ENCODE assay signal across 9 mouse cellular contexts in the genomic region with DNA sequence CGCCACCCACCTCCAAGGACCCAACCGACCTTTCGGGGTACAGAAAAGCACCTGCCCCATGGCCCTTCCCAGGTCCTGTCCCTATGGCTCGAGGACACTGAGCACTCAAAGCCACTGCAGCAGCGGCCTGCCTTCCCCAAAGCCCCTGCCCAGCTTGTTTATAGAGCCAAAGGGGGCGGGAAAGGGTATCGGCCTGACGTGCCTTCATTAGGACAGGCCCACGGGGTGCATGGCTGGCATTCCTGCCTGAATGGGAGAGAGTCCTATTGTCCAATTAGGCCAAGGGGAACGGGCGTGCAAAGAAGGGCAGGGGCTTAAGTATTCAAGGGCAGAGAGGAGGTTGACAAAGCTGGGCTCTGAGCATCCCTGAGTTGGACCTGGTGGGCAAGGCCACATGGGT. TPM values are rescaled to one million over a fixed set of nuclear protein-coding genes. Genes with fewer than 3 reads are reported as not detected.
DNase-seq lines count a peak whose midpoint lies in the region; ATAC-seq and TF ChIP-seq lines count a peak whose summit lies in the region.
"Had no signal": no experiment of that assay in that cellular context is flagged by ENCODE, and none has a peak within 500 bp of the region (broad histone marks: within the 10 kb centered on the region; RNA-seq: fewer than 3 reads in every experiment).

No protein-coding gene starts in this region.

- TF ChIP-seq EP300 in lung, postnatal 0 days (IDR thresholded peaks at IDR 0.05), result no peak

- ATAC-seq in lung, postnatal 0 days, result no peak
- ATAC-seq in intestine, embryonic 16.5 days, result no peak
- ATAC-seq in stomach, embryonic 15.5 days (ENCODE audit: insufficient read depth, low FRiP score, low read depth), result no peak

- no peak for TF ChIP-seq CTCF in gastrocnemius, adult 2 months (IDR thresholded peaks at IDR 0.05)
- no peak for TF ChIP-seq CTCF in lung, postnatal 0 days (IDR thresholded peaks at IDR 0.05)

- 64% methylated on average over 11 of the region's 11 CpGs for WGBS in lung, postnatal 0 days
- 77% methylated on average over 11 of the region's 11 CpGs for WGBS in intestine, embryonic 16.5 days
- WGBS in stomach, embryonic 15.5 days, result 72% methylated on average over 11 of the region's 11 CpGs

- H3K4me2 ChIP-seq in lung, postnatal 0 days (replicated peaks; ENCODE audit: low read depth, low read length), result peak overlapping the region; percentile 45
- no peak overlapping the region for H3K4me2 ChIP-seq in intestine, embryonic 16.5 days (ENCODE audit: low read depth, low read length)
- H3K4me2 ChIP-seq in stomach, embryonic 15.5 days, result no peak overlapping the region

- H3K9ac ChIP-seq in lung, postnatal 0 days (replicated peaks; ENCODE audit: low read depth), result no peak overlapping the region
- H3K9ac ChIP-seq in intestine, embryonic 16.5 days (ENCODE audit: low read depth, low read length), result peak overlapping the region; percentile 19; the same call in 1 of the 2 replicates
- no peak overlapping the region for H3K9ac ChIP-seq in stomach, embryonic 15.5 days

- H3K27ac ChIP-seq in gastrocnemius, adult 2 months, result peak overlapping the region; percentile 92
- peak overlapping the region; percentile 80; the same call in 1 of the 2 replicates for H3K27ac ChIP-seq in lung, postnatal 0 days (ENCODE audit: low read length)
- H3K27ac ChIP-seq in intestine, embryonic 16.5 days (ENCODE audit: low read length), result no peak overlapping the region; the same call in 1 of the 2 replicates
- H3K27ac ChIP-seq in stomach, embryonic 15.5 days, result peak overlapping the region; percentile 76

- no peaks in the 10 kb centered on the region for H3K27me3 ChIP-seq in lung, postnatal 0 days (replicated peaks; ENCODE audit: insufficient read depth, low read length)
- no peaks in the 10 kb centered on the region for H3K27me3 ChIP-seq in intestine, embryonic 16.5 days (replicated peaks; ENCODE audit: control insufficient read depth, insufficient read depth, low read length)
- H3K27me3 ChIP-seq in stomach, embryonic 15.5 days (replicated peaks), result no peaks in the 10 kb centered on the region

- peaks cover 9% of the 10 kb centered on the region; the same call in 1 of the 2 replicates for H3K36me3 ChIP-seq in lung, postnatal 0 days (ENCODE audit: insufficient read depth, low read length)
- H3K36me3 ChIP-seq in intestine, embryonic 16.5 days (ENCODE audit: control insufficient read depth, insufficient read depth, low read length), result peaks cover 22% of the 10 kb centered on the region
- peaks cover 37% of the 10 kb centered on the region for H3K36me3 ChIP-seq in stomach, embryonic 15.5 days

- no peaks in the 10 kb centered on the region for H3K9me3 ChIP-seq in lung, postnatal 0 days (ENCODE audit: low read length)
- no peaks in the 10 kb centered on the region for H3K9me3 ChIP-seq in intestine, embryonic 16.5 days (ENCODE audit: control insufficient read depth, low read length)
- no peaks in the 10 kb centered on the region for H3K9me3 ChIP-seq in stomach, embryonic 15.5 days

- peaks cover 31% of the 10 kb centered on the region; the same call in 1 of the 2 replicates for H3K4me1 ChIP-seq in lung, postnatal 0 days (ENCODE audit: insufficient read depth, low read depth, low read length)
- peaks cover 46% of the 10 kb centered on the region for H3K4me1 ChIP-seq in intestine, embryonic 16.5 days (ENCODE audit: control insufficient read depth, insufficient read depth, low read length)
- peaks cover 54% of the 10 kb centered on the region for H3K4me1 ChIP-seq in stomach, embryonic 15.5 days

- DNase-seq in gastrocnemius, adult 2 months, result no peak
- no peak for DNase-seq in gastrocnemius, postnatal 14 days
- no peak for DNase-seq in lung, postnatal 0 days (ENCODE audit: low spot score)
- no peak for DNase-seq in lung, postnatal 10 days
- no peak for DNase-seq in thymus, postnatal 36 days
- DNase-seq in kidney, postnatal 25 days, result no peak

- intact Hi-C loops in gastrocnemius, adult 2 months (cut with DNase I), result no loop called here
- intact Hi-C loops in gastrocnemius, postnatal 14 days (cut with DNase I; ENCODE audit: low total_unique reads), result no loop called here

- peak overlapping the region; percentile 91 for H3K4me3 ChIP-seq in gastrocnemius, adult 2 months
- H3K4me3 ChIP-seq in lung, postnatal 0 days (ENCODE audit: low read depth, low read length), result no peak overlapping the region
- H3K4me3 ChIP-seq in intestine, embryonic 16.5 days (ENCODE audit: low read length), result no peak overlapping the region
- no peak overlapping the region for H3K4me3 ChIP-seq in stomach, embryonic 15.5 days (replicated peaks)

RNA-seq across cellular contexts. Expression of gene Caskin2, which starts 5.5 kb away (rescaled TPM):
- total RNA-seq in gastrocnemius, adult 2 months (2021), result 10 to 100 TPM; 14.5 to 19.2 TPM
- total RNA-seq in gastrocnemius, postnatal 14 days (2021), result 10 to 100 TPM; 18.4 to 20.1 TPM
- 17.5 and 17.9 TPM in 2 replicates for polyA plus RNA-seq in lung, postnatal 0 days (2015; fragmentation: Nextera tagmentation; extraction: Ambion mirVana)
- 11.2 and 11.7 TPM in 2 replicates for polyA plus RNA-seq in intestine, embryonic 16.5 days (2015; fragmentation: Nextera tagmentation; extraction: Ambion mirVana)
- polyA plus RNA-seq in stomach, embryonic 15.5 days (2015; fragmentation: Nextera tagmentation; extraction: Ambion mirVana), result 11.7 and 13.1 TPM in 2 replicates

RNA-seq across cellular contexts. Expression of gene Tsen54, which starts 6.6 kb away (rescaled TPM):
- 1 to 10 TPM; 6.2 to 6.9 TPM for total RNA-seq in gastrocnemius, adult 2 months (2021)
- total RNA-seq in gastrocnemius, postnatal 14 days (2021), result 1 to 10 TPM; 5.8 to 7.8 TPM
- 18.2 and 19.9 TPM in 2 replicates for polyA plus RNA-seq in lung, postnatal 0 days (2015; fragmentation: Nextera tagmentation; extraction: Ambion mirVana)
- polyA plus RNA-seq in intestine, embryonic 16.5 days (2015; fragmentation: Nextera tagmentation; extraction: Ambion mirVana), result 34.2 and 37.7 TPM in 2 replicates
- 28.2 and 30.6 TPM in 2 replicates for polyA plus RNA-seq in stomach, embryonic 15.5 days (2015; fragmentation: Nextera tagmentation; extraction: Ambion mirVana)

RNA-seq across cellular contexts. Expression of gene Llgl2, which starts 15.9 kb away (rescaled TPM):
- 1 to 10 TPM; 8.3 to 9.8 TPM for total RNA-seq in gastrocnemius, adult 2 months (2021)
- total RNA-seq in gastrocnemius, postnatal 14 days (2021), result 10 to 100 TPM; 11.2 to 11.5 TPM
- 66.0 and 70.1 TPM in 2 replicates for polyA plus RNA-seq in lung, postnatal 0 days (2015; fragmentation: Nextera tagmentation; extraction: Ambion mirVana)
- polyA plus RNA-seq in intestine, embryonic 16.5 days (2015; fragmentation: Nextera tagmentation; extraction: Ambion mirVana), result 102 and 107 TPM in 2 replicates
- 60.4 and 61.5 TPM in 2 replicates for polyA plus RNA-seq in stomach, embryonic 15.5 days (2015; fragmentation: Nextera tagmentation; extraction: Ambion mirVana)

RNA-seq across cellular contexts. Expression of gene Tmem94, which starts 42.7 kb away (rescaled TPM):
- total RNA-seq in gastrocnemius, adult 2 months (2021), result 10 to 100 TPM; 90.6 to 99.5 TPM
- total RNA-seq in gastrocnemius, postnatal 14 days (2021), result 10 to 100 TPM; 52.7 to 61.5 TPM
- 17.0 and 19.4 TPM in 2 replicates for polyA plus RNA-seq in lung, postnatal 0 days (2015; fragmentation: Nextera tagmentation; extraction: Ambion mirVana)
- 19.7 and 21.1 TPM in 2 replicates for polyA plus RNA-seq in intestine, embryonic 16.5 days (2015; fragmentation: Nextera tagmentation; extraction: Ambion mirVana)
- 19.9 and 20.7 TPM in 2 replicates for polyA plus RNA-seq in stomach, embryonic 15.5 days (2015; fragmentation: Nextera tagmentation; extraction: Ambion mirVana)

RNA-seq across cellular contexts. Expression of gene Myo15b, which starts 50.2 kb away (rescaled TPM):
- total RNA-seq in gastrocnemius, adult 2 months (2021), result not detected
- under 1 TPM in 1 of 2 experiments, not detected in 1; 0.09 TPM for total RNA-seq in gastrocnemius, postnatal 14 days (2021)
- 0.57 and 0.68 TPM in 2 replicates for polyA plus RNA-seq in lung, postnatal 0 days (2015; fragmentation: Nextera tagmentation; extraction: Ambion mirVana)
- polyA plus RNA-seq in intestine, embryonic 16.5 days (2015; fragmentation: Nextera tagmentation; extraction: Ambion mirVana), result 168 and 230 TPM in 2 replicates
- polyA plus RNA-seq in stomach, embryonic 15.5 days (2015; fragmentation: Nextera tagmentation; extraction: Ambion mirVana), result 17.8 and 24.7 TPM in 2 replicates
- total RNA-seq: gastrocnemius, postnatal 10 days had no signal
